Mouse (Mus musculus) lung, adult 18-20 months (tissue): ENCODE measurements around the gene Gm26657.
A peak's percentile ranks its signal among the peaks of the same experiment; 100 is the strongest.

Source experiments
- DNase-seq, 2 experiments: peaks; one replicate each; pipeline ENCODE4 v3.0.0; 2022; ENCODE audit warnings: mixed read lengths in 2 of 2

The Gm26657 gene

GRCm38 (mm10) chr4:56767861-56768284 lies 28.0 kb downstream of the Gm26657 start:
- DNase-seq: peak; percentile 71 to 80

- peak; percentile 77 to 82 for DNase-seq
Measured at GRCm38 (mm10) chr4:56768913-56769312, 29.0 kb downstream of the Gm26657 start.

GRCm38 (mm10) chr4:56771065-56771464 lies 31.2 kb downstream of the Gm26657 start:
- no peak for DNase-seq
